Mouse (Mus musculus) spleen, adult 18-20 months (tissue): ENCODE measurements around the gene Gal3st4.

ENCODE experiments used
- DNase-seq, 2 experiments: peaks; one replicate each; pipeline ENCODE4 v3.0.0; 2022; ENCODE audit warnings: mixed read lengths in 2 of 2

Gal3st4 gene

DNA sequence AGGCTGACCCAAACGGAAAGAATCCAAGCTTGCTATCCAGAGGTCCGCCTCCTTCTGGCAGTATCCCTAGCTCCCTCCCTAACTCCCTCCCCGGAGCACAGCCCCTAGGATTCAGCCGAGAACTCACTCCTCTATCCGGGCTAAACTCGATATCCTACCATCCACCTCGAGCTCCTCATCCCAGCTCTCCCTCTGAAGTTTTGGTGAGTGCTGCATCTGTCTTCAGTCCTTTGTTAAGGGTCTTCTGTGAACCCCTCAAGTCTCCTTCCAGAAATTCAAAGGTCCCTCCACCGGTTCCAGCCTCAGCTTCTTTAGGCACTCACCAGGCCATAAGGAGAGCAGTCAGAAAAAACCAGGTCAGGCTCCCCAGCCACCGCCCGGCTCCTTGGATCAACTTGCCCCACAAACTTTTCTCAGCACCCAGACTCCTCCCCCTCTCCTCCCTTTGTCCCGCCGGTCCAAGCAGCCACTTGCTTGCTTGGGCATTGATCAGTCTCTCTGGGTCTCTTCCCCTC, at the start of gene Gal3st4:
Gene Gal3st4 (minus strand): TSS at position 432 of the 515 bp plus-strand sequence.
- DNase-seq = no peak

DNA sequence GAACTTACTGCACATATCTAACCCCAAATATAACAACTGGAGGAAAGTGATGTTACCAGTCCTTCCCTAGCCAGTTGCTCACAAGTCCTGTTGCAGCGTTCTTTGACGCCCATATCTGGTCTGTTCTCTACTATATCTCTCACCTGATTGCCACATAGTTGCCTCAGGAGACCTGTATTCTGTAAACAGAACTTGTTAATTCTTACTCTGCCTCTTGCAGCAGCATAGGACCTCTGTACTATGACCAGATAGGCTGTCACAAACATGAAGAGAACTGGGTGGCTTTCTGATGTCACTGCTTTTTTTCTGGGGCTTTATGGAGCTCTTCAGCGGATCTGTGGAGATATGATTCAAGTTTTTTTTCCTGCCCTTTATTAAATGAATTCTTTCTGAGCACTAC, 40.2 kb upstream of the Gal3st4 start:
- DNase-seq = no peak

DNA sequence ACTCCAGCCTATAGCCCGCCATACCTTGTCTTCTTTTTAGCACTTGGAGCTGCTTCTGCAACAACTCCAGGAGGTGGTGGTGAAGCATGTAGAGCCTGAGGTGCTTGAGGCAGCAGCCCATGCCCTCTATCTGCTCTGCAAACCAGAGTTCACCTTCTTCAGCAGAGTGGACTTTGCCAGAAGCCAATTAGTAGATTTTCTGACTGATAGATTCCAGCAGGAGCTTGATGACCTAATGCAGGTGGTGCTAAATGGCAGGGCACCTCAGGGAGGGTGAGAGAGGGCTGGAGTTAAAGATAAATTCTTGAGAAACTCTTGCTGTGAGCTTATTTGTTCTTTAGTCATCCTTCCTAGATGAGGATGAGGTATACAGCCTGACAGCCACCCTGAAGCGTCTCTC, 27.0 kb upstream of the Gal3st4 start:
- DNase-seq = no peak

DNA sequence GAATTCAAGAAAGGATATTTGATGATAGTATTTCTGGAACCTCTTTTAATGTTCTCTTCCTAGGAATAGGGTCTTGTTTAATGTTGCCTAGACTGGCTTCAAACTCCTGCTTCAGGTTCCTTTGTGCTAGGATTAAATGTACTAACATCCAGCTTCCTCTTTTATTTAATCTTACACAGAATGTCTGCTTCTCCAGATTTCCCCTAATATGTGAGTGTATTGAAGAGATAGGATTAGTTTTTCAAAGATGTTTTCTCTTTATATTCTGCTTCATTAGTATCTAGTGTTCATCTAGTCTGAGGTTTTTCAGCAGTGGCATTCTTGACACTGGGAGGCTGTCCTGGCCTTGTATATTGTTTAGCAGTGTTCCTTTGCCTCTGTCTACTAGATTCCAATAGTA, 21.5 kb upstream of the Gal3st4 start:
- DNase-seq = no peak

DNA sequence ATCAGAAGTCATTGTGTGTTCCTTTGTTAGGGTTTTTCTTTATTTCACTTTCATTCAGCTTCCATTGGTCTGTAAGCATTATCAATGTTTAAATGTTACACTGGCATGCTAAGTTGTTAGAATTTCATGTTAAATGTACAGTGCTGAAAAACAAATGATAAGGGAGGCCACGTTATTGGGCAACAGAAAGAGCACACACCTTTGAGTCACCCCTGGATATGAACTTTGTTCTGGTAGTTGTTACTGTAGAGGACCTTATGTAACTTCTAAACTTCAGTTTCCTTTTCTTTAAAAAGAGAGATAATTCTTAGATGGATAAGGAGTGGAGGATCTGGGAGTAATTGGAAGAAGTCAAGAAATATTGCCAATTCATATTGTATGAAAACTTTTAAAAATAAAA, 19.0 kb upstream of the Gal3st4 start:
- no peak for DNase-seq

DNA sequence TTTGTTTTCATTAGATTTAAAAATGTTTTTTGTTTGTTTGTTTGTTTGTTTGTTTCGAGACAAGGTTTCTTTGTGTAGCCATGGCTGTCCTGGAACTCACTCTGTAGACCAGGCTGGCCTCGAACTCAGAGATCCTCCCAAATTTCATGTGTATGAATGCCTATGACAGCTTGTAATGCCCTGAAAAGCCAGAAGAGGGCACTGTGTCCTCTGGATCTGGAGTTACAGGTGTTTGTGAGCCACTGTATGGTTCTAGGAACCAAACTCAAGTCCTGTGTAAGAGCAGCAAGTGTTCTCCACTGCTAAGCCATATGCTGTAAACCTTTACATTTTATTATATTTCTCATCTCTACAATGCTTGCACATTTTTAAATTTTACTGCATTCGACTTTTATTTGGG, 15.2 kb upstream of the Gal3st4 start:
- no peak for DNase-seq

DNA sequence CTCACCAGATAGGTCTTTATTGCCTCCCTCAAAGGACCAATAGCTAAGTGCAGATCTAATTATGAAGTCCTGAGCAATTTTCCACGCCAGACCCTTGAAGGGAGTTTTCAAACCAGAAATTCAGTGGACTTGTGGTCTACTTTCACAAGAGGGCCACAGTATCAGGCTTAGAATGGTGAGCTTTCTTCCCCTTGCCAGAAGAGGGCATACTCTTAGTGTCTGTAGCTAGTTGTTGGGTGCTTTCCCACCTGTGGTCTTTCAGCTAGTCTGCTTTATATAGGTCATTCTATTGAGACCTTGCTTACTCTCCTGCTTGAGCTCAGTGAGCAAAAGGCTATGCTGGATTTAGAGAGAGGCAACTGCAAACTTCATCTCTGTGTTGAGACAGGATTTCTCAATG, 10.9 kb upstream of the Gal3st4 start:
- DNase-seq = no peak

DNA sequence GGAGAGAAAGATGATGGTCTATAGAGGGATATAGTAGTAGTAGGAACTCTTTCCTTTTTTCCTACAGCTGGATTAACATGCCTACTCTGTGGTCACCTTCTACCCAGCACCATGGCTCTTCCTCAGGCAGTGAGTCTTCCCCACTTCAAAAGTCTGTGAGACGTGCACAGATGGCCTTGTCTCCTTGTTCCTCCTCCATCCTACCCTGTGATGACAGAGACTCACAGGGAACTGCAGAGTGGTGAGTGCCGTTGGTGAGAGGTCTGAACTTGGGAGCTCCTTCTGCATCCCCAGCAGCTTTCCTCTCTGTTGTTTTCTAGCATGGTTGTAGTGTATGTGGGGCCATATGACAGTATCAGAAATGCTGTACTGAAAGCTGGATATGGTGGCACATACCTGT, 9.2 kb upstream of the Gal3st4 start:
- DNase-seq = no peak

DNA sequence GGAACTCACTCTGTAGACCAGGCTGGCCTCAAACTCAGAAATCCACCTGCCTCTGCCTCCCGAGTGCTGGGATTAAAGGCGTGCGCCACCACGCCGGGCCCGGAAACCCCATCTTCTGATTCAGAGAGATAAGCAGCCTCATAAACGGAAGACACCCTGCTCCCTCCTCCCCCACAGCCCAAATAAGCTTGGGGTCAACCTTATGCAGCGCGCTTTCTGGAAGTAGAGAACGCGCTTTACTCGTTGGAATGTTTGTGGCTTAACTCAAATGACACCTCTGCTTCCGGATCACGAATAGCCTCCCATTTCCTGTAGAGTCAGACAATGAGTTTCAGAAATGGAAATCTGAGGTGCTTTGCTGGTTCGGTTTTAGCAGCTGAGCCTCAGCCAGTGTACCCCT, 8.2 kb upstream of the Gal3st4 start:
- no peak for DNase-seq

DNA sequence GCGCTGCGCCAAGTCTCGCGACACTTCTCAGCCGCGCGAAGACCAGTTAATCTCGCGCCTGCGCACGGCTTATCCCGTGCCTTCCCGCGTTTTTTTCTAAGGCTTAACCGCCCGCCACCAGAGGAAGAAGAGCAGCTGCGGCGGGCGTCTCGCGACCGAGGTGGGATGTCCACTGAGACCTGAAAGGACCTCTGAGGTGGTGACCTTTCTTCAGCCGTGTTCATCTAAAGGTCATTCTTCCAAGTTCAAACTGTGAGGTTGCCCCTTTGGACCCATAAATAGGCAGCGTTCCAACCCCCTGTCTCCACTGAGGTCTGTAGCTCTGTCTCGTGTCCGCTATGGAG, 7.8 kb upstream of the Gal3st4 start:
- DNase-seq = no peak

DNA sequence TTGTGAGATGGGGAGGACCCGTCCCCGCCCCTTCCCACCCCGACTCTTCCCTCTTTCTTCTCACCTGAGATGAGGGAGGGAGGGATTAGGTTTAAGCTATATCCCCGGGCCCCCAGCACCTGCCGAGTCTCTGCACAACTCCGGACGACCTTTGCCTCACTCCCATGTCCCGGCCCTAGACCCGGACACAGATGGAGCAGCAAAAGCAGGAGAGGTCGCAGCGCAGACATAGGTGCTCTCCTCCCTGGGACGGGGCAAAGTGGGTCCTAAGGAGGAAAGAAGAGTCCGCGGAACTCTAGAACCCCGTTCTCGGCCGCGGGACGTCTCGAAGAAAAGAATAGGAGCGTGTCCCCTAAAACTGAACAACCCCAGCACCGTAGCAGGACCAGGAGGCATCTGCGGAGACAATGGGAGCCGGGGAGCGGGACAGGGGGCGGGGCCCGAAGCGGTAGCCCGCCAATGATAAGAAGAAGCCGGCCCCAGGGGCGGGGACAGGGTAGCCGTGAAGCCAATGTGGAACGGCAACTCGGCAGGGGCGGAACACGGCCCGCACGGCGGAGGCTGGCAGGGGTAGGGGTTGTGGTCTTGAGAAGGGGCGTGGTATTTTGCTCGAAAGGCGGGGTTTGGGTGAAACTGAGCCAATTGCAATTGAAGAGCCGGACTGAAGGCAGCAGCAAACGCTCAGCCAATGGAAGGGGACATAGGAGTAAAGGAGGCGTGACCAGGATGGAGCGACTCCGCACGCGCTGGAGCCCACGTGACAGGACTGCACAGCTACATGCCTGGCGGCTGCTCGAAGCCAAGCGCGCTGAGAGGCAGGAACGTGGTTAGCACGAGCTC, 7.2 kb upstream of the Gal3st4 start, which contains the start of the genes Gm43720, Gpc2 and Stag3:
Gene Gm43720 (minus strand): TSS at position 374 of the 840 bp plus-strand sequence.
Gene Gpc2 (minus strand): TSS at position 421 of the 840 bp plus-strand sequence.
Gene Stag3 (plus strand): TSS at position 656 of the 840 bp plus-strand sequence.
- DNase-seq = peak; percentile 73 to 74

DNA sequence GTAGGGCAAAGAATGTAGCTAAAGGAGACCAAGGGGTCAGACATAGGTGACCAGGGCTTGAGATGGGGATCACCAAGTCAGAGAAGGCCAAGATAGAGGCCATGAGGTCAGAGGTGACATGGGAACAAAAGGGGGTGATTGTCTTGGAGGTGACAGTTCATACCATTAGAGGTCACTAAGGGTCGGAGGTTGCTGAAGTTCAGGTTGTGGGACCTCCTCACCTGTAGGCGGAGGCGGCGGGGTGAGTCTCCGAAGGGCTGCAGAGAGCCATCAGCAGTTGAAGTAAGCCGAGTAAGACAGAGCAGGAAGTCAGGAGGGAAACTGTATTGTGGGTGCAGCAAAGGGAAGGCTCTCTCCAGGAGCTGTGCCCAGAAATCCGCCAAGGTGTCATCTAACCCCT, 5.4 kb upstream of the Gal3st4 start:
- DNase-seq = no peak

DNA sequence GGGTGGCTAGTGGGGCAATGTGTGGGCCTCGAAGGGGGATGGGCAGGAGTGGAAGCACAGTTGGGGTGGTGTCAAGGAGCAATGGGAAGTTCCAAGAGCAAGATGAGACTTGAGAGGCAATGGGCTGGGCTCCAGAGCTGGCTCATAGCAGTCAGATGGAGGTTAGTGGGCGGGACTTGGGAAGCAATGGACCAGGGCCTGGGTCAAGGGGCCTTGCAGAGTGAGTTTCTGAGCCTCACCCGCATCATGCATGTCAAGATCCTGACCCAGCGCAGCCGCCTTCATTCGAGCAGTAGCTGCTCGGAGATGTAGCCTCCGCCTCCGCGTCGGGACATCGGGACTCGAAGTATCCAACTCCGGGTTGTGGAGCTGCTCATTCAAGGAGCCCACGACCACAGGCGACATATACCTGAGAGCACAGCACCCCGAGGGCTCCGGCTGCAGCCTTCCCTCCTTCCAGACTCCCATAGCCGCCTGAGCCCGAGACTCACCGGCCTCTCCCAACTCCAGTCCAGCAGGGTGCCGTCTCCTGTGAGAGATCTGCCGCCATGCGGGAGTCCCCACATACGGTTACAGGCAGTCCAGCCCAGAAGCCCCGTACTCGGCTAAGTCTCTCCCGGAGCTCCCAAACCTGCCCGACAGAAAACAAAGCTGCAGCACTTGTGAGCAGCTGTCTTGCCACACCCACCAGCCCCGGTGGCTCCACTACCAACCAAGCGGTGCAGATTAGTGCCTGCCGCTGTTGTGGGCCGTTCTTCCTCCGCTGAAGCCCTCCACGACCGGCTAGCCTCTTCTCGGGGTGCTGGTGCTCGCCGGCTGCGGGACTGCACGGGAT, 2.8 kb upstream of the Gal3st4 start:
- DNase-seq = no peak

DNA sequence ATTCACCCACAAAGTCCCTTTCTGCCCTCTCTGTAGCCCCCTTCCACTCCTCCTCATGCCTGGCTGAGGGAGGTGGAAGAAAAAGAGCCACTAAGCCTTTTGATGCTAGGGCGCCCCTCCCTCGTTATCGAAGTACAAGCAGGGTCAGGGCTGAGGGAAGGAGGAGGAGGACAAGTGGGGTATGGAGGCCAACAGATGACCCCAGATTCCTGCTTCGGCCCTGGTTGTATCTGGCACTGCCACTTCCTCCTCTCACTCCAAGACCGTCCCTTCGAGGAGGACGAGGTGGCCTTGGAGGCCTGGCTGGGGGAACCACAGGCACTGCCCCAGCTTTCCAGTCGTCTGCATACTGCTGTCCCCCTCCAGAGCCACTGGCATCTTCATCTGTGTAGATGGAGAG, 1.5 kb upstream of the Gal3st4 start:
- no peak for DNase-seq

DNA sequence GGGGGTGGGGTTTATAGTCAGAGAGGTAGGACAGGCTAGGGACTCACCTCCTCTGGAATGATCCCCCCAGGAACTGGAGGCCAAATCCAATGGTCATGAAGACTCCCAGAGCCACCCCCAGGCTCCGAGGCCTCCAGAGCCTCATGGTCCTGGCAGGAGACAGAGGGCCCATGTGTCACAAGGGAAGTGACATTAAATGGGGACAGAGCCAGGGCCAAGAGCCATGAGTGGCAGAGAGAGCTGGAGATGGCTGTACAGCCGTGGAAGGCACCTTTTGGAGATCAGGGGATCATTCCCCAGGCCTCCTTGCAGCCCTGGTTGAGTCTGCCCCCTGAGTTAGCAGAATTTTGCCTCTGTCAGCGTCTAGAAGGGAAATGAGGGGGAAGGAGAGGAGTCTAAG, 1.4 kb downstream of the Gal3st4 start:
- no peak for DNase-seq

DNA sequence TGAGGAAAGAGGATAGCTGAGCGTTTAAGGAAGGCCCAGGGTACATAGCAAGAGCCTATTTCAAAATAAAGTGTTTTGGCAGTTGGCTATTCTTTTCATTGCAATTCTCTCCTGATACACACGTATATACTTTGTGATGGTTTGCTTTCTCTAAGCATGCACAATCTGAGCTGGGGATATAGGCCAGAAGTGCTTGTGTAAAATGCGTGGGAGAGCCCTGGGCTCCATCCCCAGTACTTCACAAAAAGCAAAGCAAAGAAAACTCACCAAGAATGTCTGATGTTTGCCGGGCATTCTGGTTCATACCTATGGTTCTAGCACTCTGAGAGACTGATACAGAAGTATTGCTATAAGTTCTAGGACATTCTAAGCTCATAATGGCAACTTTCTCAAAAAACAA, 3.7 kb downstream of the Gal3st4 start:
- no peak for DNase-seq

DNA sequence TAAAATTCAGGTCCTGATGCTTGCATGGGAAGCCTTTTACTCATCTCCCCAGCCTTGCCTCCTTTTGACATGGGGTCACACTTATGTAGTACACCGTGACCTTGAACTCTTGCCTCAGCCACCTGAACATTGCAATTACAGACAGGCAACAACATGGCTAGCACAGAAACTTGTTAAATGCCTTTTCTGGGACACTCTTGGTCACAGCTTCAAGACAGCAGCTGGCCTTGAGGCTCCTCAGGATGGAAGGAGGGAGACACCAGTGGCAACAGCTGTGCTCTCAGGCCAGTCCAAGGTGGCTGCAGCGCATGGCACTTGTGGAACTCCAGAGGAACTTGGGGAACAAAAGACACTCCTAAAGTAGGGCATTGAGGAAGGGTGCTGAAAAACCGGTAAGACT, 5.5 kb downstream of the Gal3st4 start:
- DNase-seq = no peak

DNA sequence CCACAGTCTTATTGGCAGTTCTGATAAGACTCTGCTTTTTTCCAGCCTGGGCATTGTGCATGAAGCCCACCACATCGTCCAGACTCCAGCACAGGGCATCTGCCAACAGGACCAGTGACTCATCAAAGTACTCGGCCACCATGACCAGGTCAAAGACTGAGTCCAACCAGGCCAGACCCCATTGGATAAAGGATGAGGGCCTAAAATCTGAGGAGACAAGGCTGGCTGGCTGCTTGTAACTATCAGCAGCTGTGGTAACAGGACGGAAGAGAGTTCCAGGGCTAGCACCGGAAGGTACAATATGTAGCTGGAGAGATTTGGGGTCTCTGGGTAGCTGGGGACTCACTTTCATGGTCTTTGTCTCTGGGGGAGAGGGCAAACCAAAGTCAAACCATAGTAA, 6.9 kb downstream of the Gal3st4 start:
- DNase-seq = no peak

DNA sequence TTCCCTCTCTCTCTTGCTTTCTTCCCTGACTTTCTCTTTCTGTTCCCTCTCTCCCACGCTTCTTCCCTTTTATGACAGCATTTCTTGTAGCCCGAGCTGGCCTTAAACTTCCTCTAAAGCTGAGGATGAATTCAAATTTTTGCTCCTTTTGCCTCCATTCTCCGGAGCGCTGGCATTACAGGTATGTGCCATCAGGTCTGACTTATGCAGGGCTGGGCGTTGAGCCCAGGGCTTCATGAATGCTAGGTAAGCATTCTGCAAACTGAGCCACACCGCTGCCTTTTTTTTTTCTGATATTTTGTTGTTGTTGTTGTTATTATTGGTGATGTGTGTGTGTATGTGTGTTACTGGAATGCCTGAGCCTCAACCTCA, 8.4 kb downstream of the Gal3st4 start:
- no peak for DNase-seq

DNA sequence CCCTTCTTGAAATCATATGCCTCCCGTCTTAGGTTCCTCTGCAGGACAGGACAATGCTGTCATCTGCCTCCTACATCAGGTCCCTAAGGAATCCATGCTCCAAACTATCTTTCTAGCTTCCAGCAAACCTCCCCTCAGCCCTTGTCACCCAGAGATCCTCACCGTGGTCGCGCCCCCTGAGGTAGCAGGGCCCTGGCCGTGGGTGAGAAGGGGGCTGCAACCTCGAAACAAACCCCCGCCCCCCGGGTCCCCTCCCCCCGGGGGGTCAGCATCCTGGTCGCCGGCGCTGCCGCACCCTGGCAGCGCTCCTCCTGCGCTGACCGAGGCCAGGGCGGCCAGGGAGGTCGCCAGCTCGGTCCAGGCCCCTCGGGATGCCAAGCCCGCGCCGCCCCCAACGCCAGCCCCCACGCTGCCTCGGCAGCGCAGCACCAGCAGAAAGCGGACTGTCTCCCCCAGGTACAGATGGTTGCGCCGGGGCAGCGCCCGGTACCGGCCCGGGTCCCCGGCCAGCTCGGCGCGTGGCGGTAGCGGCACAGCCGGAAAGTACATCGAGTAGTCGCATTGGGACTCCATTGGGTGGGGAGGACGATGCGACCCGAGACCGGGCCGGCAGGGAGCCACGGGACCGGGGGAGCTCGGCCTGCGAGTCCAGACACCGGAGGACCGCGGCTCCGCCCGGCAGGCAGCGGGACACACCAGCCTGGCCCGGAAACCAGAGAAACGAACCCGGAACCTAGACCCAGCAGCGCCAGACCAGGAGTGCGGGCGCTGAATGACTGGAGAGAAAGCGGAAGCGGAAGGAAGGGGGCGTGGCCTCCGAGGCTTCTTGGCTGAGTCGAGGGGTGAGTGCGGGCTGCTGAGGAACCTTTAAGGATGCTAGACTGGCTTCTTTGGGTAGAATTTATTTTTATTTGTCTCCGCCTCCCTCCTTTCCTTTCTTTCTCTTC, 9.1 kb downstream of the Gal3st4 start, which contains the start of gene BC037034:
Gene BC037034 (minus strand): TSS at position 774 of the 947 bp plus-strand sequence.
- DNase-seq = peak; percentile 88 to 94

DNA sequence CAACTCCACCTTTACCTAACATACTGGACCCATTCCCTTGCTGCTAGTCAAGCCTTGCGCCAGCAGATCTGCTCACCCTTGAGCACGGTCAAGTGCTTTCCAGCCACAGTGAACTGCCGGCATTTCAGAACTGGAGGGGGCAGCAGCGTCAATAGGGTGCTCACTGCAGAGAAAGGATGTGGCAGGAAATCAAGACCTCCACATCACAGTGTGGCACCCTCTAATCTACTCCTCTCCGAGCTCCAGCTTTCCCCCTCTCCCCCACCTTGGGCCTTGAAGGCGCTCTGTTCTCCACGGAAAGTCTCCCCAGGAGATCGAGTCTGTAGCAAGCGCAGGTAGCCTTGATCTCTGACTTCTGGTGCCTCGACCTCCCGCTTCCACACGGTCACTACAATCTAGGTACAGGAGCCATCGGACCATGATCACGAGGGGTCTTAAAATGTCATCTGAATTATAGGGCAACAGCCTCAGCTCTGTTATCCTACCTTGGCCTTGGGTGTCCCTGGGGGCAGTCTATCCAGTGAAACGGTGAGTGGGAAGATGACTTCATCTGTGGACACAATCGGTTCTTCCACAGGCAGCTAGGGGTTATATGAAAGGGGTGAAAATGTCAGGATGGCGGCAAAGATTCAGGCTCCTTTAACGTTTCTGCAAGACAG, 9.9 kb downstream of the Gal3st4 start:
- DNase-seq = no peak

DNA sequence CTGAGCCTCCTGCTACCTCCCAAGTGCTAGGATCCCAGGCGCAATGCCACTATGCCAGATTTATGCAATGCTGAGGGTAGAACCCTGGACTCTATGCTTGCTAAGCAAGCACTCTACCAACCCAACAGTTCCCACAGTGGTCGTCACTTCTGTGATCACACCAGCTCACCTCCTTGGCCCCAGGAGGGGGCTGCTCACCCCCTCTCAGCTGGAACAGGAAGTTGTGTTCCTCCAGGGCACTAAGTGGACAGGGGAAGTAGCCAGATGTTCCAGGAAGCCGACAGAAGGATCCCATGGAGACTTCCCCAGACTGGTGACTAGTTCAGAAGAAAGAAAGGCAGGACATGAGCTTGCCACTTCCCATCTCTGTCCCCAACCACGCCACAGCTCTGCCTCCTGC, 10.6 kb downstream of the Gal3st4 start:
- no peak for DNase-seq
